Mouse (Mus musculus) embryonic facial prominence, embryonic 12.5 days (tissue): Measurements from ENCODE around the gene Fndc8. TPM values are rescaled to one million over a fixed set of nuclear protein-coding genes. Genes with fewer than 3 reads are reported as not detected.

Experiments
- ATAC-seq: fragments of 200-750 bp; cut with Nextera tagmentation; 2 replicates; pipeline ENCODE4 v1.8.0; 2017; ENCODE audit not compliant: insufficient number of reproducible peaks, insufficient read depth, low FRiP score, low TSS enrichment
- H3K27ac ChIP-seq: fragments of 300-500 bp; sonication (generic); 2 replicates; pipeline ENCODE4 v1.5.1; 2016; ENCODE audit warnings: mild to moderate bottlenecking
- H3K27me3 ChIP-seq: fragments of 300-500 bp; sonication (generic); 2 replicates; pipeline ENCODE4 v1.6.1; 2016; ENCODE audit warnings: mild to moderate bottlenecking, moderate library complexity
- H3K36me3 ChIP-seq: fragments of 300-500 bp; sonication (generic); 2 replicates; pipeline ENCODE4 v1.6.1; 2016; ENCODE audit warnings: mild to moderate bottlenecking
- H3K4me1 ChIP-seq: fragments of 300-500 bp; sonication (generic); 2 replicates; pipeline ENCODE4 v1.6.1; 2016
- H3K4me2 ChIP-seq: fragments of 300-500 bp; sonication (generic); replicated peaks from 2 replicates; pipeline ENCODE4 v1.6.1; 2016; ENCODE audit warnings: mild to moderate bottlenecking, moderate library complexity
- H3K4me3 ChIP-seq: fragments of 300-500 bp; sonication (generic); 2 replicates; pipeline ENCODE4 v1.5.1; 2016; ENCODE audit warnings: mild to moderate bottlenecking
- H3K9ac ChIP-seq: fragments of 300-500 bp; sonication (generic); 2 replicates; pipeline ENCODE4 v1.6.1; 2016; ENCODE audit warnings: mild to moderate bottlenecking, moderate library complexity
- H3K9me3 ChIP-seq: fragments of 300-500 bp; sonication (generic); 2 replicates; pipeline ENCODE4 v1.6.1; 2016; ENCODE audit warnings: mild to moderate bottlenecking, moderate library complexity
- WGBS: fragments of 180-500 bp; shearing (Covaris S2); methylation state at CpG from one replicate; pipeline ENCODE4 v1.1.7; 2016; 5-methylcytosine and 5-hydroxymethylcytosine counted together
- polyA plus RNA-seq: library from polyadenylated mRNA; unstranded; fragments of >200 nt; fragmentation: Nextera tagmentation; extraction: Ambion mirVana; gene quantifications from 2 replicates; pipeline ENCODE4 v1.2.1, GENCODE M21; 2016

Gene Fndc8
- polyA plus RNA-seq, 1 experiment from 2014 or later, result 0.19 TPM

DNA sequence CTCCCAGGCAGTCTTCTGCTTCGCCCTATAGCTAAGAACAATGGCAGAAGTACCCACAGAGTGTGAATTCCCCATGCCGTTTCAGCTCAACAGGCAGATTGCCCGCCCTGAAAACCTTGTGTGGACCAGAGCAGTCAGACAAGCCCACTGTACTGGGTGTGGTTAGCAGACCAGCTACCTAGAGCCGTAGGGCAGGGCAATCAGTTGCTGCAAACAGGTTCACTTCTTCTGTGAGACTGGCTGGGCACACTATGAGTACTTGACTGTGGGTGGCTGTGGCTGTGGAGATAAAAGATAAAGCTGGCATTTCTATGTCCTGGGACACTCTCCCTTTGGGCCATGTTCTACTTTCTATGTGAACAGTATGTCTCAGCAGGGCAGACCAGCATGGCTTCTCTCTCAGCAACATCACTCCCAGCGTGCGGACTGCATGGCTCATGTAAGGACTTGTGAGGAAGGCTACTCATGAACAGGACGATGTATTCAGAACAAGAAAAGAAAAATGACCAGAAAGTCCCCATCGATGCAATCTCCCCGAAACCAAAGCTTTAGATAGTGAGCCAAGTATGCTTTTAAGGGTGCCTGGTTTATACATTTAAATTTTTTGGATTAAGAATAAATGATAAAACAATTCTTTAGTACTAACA, 36.5 kb upstream of the Fndc8 start:
- Histone ChIP-seq H3K9ac (no peak overlapping the region), H3K4me2 (no peak overlapping the region), H3K27ac (no peak overlapping the region), H3K4me1 (no peaks in the 10 kb centered on the region), H3K9me3 (no peaks in the 10 kb centered on the region), H3K27me3 (no peaks in the 10 kb centered on the region), H3K4me3 (no peak overlapping the region), H3K36me3 (no peaks in the 10 kb centered on the region)
- WGBS, result 87% methylated on average over 9 of the region's 9 CpGs
- no peak for ATAC-seq

GRCm38 (mm10) chr11:82856032-82856431, 35.9 kb upstream of the Fndc8 start:
- Histone ChIP-seq H3K36me3 (no peaks in the 10 kb centered on the region), H3K4me3 (no peak overlapping the region), H3K4me2 (no peak overlapping the region), H3K9me3 (no peaks in the 10 kb centered on the region), H3K27me3 (no peaks in the 10 kb centered on the region), H3K9ac (no peak overlapping the region), H3K4me1 (no peaks in the 10 kb centered on the region), H3K27ac (no peak overlapping the region)
- ATAC-seq, result no peak
- 76% methylated on average over 10 of the region's 10 CpGs for WGBS

- Histone ChIP-seq H3K9me3 (no peaks in the 10 kb centered on the region), H3K27ac (no peak overlapping the region), H3K27me3 (no peaks in the 10 kb centered on the region), H3K9ac (no peak overlapping the region), H3K4me1 (peaks cover 6% of the 10 kb centered on the region; the same call in 1 of the 2 replicates), H3K4me3 (no peak overlapping the region), H3K36me3 (no peaks in the 10 kb centered on the region), H3K4me2 (no peak overlapping the region)
- no peak for ATAC-seq
- WGBS, result 83% methylated on average over 13 of the region's 13 CpGs
Observed at GRCm38 (mm10) chr11:82857307-82857848, 34.5 kb upstream of the Fndc8 start.

- Histone ChIP-seq H3K4me1 (peaks cover 6% of the 10 kb centered on the region; the same call in 1 of the 2 replicates), H3K4me3 (no peak overlapping the region), H3K36me3 (no peaks in the 10 kb centered on the region), H3K9me3 (no peaks in the 10 kb centered on the region), H3K27me3 (no peaks in the 10 kb centered on the region), H3K4me2 (no peak overlapping the region), H3K27ac (no peak overlapping the region), H3K9ac (no peak overlapping the region)
- ATAC-seq, result no peak
- WGBS, result 77% methylated on average over 6 of the region's 6 CpGs
Observed at GRCm38 (mm10) chr11:82860759-82861158, 31.2 kb upstream of the Fndc8 start.

DNA sequence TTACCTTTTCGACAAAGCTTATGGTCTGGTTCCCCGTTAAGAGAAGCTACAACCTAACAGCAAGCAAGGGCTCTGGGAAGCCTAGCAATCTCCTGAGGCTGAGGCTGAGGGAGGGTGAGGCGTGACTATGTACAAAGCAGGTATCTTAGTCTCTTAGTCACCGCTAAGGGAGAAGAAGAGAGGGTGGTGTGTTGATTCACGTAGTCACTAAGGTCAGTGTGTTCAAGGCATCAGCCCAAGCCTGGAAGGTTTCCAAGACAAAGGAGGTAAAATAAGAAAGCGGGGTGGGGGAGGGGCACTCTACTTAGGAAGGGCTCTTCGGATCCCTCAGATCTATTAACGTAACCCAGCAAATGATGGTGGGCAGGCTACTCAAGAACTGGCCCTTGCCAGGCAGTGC, 30.4 kb upstream of the Fndc8 start:
- Histone ChIP-seq H3K27me3 (no peaks in the 10 kb centered on the region), H3K36me3 (no peaks in the 10 kb centered on the region), H3K4me1 (peaks cover 6% of the 10 kb centered on the region; the same call in 1 of the 2 replicates), H3K9ac (no peak overlapping the region), H3K4me2 (no peak overlapping the region), H3K4me3 (no peak overlapping the region), H3K27ac (no peak overlapping the region), H3K9me3 (no peaks in the 10 kb centered on the region)
- no peak for ATAC-seq
- 69% methylated on average over 8 of the region's 8 CpGs for WGBS

- no peak overlapping the region for H3K9ac ChIP-seq
- no peaks in the 10 kb centered on the region for H3K27me3 ChIP-seq
- no peak for ATAC-seq
- no peaks in the 10 kb centered on the region for H3K36me3 ChIP-seq
- no peaks in the 10 kb centered on the region for H3K9me3 ChIP-seq
- H3K4me1 ChIP-seq, result peaks cover 6% of the 10 kb centered on the region; the same call in 1 of the 2 replicates
- no peak overlapping the region for H3K27ac ChIP-seq
- 77% methylated on average over 9 of the region's 9 CpGs for WGBS
- no peak overlapping the region for H3K4me3 ChIP-seq
- H3K4me2 ChIP-seq, result no peak overlapping the region
Observed at GRCm38 (mm10) chr11:82862638-82863037, 29.3 kb upstream of the Fndc8 start.

- Histone ChIP-seq H3K36me3 (no peaks in the 10 kb centered on the region), H3K9me3 (no peaks in the 10 kb centered on the region), H3K4me1 (peaks cover 6% of the 10 kb centered on the region; the same call in 1 of the 2 replicates), H3K4me3 (no peak overlapping the region), H3K4me2 (no peak overlapping the region), H3K9ac (no peak overlapping the region), H3K27ac (no peak overlapping the region), H3K27me3 (no peaks in the 10 kb centered on the region)
- WGBS, result 70% methylated on average over 2 of the region's 2 CpGs
- no peak for ATAC-seq
Observed at GRCm38 (mm10) chr11:82863059-82863458, 28.9 kb upstream of the Fndc8 start.

DNA sequence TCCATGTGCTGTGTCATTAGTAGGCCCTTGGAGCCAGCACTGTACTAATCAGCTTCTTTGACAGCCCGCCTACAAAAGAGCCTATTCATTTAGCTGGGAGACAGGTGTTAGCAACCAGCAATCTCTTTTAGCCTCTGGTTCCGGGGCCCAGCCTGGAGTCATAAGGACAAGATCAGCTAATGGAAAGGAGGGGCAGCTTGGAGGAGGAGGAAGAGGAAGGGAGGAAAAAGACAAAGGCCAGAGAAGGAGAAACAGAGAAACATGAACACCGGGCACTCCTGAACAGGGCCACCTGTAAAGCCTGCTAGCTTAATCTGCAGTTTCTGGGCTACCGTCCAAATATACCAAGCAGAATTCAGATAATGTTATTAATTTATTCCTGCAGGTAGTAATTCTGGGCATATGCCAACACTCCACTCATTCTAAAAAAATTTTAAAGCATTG, 28.4 kb upstream of the Fndc8 start:
- Histone ChIP-seq H3K4me1 (peaks cover 6% of the 10 kb centered on the region; the same call in 1 of the 2 replicates), H3K27me3 (no peaks in the 10 kb centered on the region), H3K9ac (no peak overlapping the region), H3K27ac (no peak overlapping the region), H3K9me3 (no peaks in the 10 kb centered on the region), H3K4me2 (no peak overlapping the region), H3K36me3 (no peaks in the 10 kb centered on the region), H3K4me3 (no peak overlapping the region)
- no peak for ATAC-seq
- 56% methylated on average over 4 of the region's 4 CpGs for WGBS

DNA sequence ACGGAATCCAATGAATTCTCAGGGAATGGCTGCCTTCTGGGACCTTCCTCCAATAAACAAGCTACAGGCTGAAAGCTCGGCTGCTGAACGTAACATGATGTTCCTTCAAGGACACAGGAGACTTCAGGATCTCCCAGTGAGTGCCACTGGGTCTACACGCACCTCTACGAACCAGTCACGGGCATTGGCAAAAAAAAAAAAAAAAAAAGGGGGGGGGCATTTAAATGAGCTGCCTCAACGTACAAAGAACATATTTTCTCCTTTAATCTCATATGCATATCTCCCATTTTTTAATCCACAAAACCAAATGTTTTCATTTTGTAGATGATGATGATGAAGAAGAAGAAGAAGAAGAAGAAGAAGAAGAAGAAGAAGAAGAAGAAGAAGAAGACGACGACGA, 26.0 kb upstream of the Fndc8 start:
- Histone ChIP-seq H3K9me3 (no peaks in the 10 kb centered on the region), H3K4me3 (no peak overlapping the region), H3K27me3 (no peaks in the 10 kb centered on the region), H3K4me1 (peaks cover 6% of the 10 kb centered on the region; the same call in 1 of the 2 replicates), H3K36me3 (no peaks in the 10 kb centered on the region), H3K27ac (no peak overlapping the region), H3K9ac (no peak overlapping the region), H3K4me2 (no peak overlapping the region)
- no peak for ATAC-seq
- 74% methylated on average over 10 of the region's 10 CpGs for WGBS

DNA sequence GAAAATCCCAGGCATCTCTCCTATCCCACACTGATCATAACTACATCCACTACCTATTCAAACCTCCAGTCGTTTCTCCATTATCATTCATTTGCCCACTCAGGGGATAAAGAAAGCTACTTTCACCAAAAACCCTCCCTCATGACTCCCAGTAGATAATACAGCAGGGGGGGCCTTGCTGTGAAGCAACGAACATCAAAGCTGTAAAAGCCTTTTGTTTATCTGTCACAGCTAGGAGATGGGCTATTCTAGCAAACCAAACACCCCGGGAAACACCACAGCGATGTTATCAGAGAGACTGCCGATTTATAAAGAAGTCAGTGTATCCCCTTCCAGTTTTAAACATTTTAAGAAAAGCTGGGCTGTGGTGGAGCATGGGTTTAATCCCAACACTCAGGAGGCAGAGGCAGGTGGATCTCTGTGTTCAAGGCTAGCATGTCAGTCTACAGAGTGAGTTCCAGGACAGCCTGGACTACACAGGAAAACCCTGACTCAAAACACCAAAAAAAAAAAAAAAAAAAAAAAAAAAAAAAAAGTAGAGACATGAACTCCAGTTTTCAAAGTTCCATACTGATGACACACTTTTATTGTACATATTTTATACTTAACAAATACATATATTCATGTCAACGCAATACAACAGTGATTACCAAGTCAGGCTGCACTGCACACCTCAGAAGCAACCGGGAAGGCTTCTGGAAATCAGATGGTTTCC, 24.9 kb upstream of the Fndc8 start:
- H3K9me3 ChIP-seq, result no peaks in the 10 kb centered on the region
- no peak overlapping the region for H3K4me3 ChIP-seq
- H3K36me3 ChIP-seq, result no peaks in the 10 kb centered on the region
- H3K9ac ChIP-seq, result no peak overlapping the region
- 35% methylated on average over 7 of the region's 7 CpGs for WGBS
- H3K27ac ChIP-seq, result no peak overlapping the region
- H3K27me3 ChIP-seq, result no peaks in the 10 kb centered on the region
- no peak for ATAC-seq
- H3K4me1 ChIP-seq, result no peaks in the 10 kb centered on the region
- no peak overlapping the region for H3K4me2 ChIP-seq

- Histone ChIP-seq H3K4me2 (no peak overlapping the region), H3K27me3 (no peaks in the 10 kb centered on the region), H3K27ac (no peak overlapping the region), H3K9me3 (no peaks in the 10 kb centered on the region), H3K4me1 (no peaks in the 10 kb centered on the region), H3K36me3 (no peaks in the 10 kb centered on the region), H3K9ac (no peak overlapping the region), H3K4me3 (no peak overlapping the region)
- WGBS, result 73% methylated on average over 5 of the region's 5 CpGs
- no peak for ATAC-seq
Observed at GRCm38 (mm10) chr11:82867956-82868355, 24.0 kb upstream of the Fndc8 start.
